Mouse (Mus musculus) E14TG2a.4 (cell line): ENCODE measurements at regions not wholly inside any gene's neighbourhood (a gene's known extent, or its start where the extent isn't known, plus 50 kb on each side); places are given as distances from the start of the nearest gene placed in this dataset.

ENCODE experiments used
- H3K27me3 ChIP-seq: 2 replicates; pipeline ENCODE4 v1.6.1; 2014; ENCODE audit warnings: low read length, control low read depth; ENCODE audit not compliant: insufficient read depth
- H3K36me3 ChIP-seq: 2 replicates; pipeline ENCODE4 v1.6.1; 2014; ENCODE audit warnings: low read length, control low read depth; ENCODE audit not compliant: insufficient read depth
- H3K4me1 ChIP-seq: replicated peaks from 2 replicates; pipeline ENCODE4 v1.6.1; 2014; ENCODE audit warnings: low read depth, low read length, control low read depth
- H3K4me3 ChIP-seq: replicated peaks from 2 replicates; pipeline ENCODE4 v1.5.1; 2014; ENCODE audit warnings: mild to moderate bottlenecking, low read length
- H3K9me3 ChIP-seq: 2 replicates; pipeline ENCODE4 v1.6.1; 2014; ENCODE audit warnings: low read length, control low read depth
- CTCF ChIP-seq: conservative IDR thresholded peaks from 2 replicates; pipeline ENCODE4 v1.5.1; 2014; ENCODE audit warnings: low read length
- NANOG ChIP-seq: IDR thresholded peaks from 2 replicates; pipeline ENCODE4 v1.6.1; 2014; ENCODE audit warnings: borderline replicate concordance, low read length, mixed read lengths
- POU5F1 ChIP-seq: IDR thresholded peaks from 2 replicates; pipeline ENCODE4 v1.6.1; 2014; ENCODE audit warnings: low read length, borderline replicate concordance

GRCm38 (mm10) chr16:47754671-47755070, 528.9 kb upstream of the Dppa4 start:
- H3K27me3 ChIP-seq = no peaks in the 10 kb centered on the region
- TF ChIP-seq NANOG (no peak), CTCF (no peak), POU5F1 (no peak)
- H3K4me1 ChIP-seq = no peaks in the 10 kb centered on the region
- H3K36me3 ChIP-seq = no peaks in the 10 kb centered on the region
- no peaks in the 10 kb centered on the region for H3K9me3 ChIP-seq
- H3K4me3 ChIP-seq = no peak overlapping the region

DNA sequence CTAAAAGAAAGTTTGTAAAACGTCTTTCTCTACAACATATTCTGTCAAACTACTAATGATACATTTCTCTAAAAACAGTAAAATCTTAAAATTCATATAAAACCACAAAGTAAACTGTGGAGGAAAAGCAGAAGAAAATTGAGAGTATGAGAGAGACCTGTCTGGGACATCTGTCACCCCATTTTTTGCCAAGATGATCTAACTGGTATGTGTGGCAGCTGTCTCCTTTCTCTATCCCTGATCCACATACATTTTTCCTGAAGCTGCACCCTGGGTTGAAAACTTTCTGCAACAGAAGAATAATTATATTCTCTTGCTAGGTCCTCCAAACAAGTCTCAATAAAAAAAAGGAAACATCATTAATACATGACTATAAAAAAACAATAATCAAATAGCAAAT, 525.2 kb upstream of the Dppa4 start:
- TF ChIP-seq NANOG = no peak
- Histone ChIP-seq H3K27me3 (no peaks in the 10 kb centered on the region), H3K4me1 (no peaks in the 10 kb centered on the region)

GRCm38 (mm10) chr16:47765742-47766141, 517.8 kb upstream of the Dppa4 start:
- H3K4me1 ChIP-seq = no peaks in the 10 kb centered on the region
- TF ChIP-seq POU5F1 (no peak), NANOG (no peak), CTCF (peak; percentile 48)
- no peaks in the 10 kb centered on the region for H3K9me3 ChIP-seq

More for the DNA sequence above, 525.2 kb upstream of the Dppa4 start:
- Histone ChIP-seq H3K9me3 (no peaks in the 10 kb centered on the region), H3K36me3 (no peaks in the 10 kb centered on the region), H3K4me3 (no peak overlapping the region)

GRCm38 (mm10) chr16:47788515-47788914, 495.0 kb upstream of the Dppa4 start:
- no peak for TF ChIP-seq POU5F1
- no peak for TF ChIP-seq CTCF
- no peak for TF ChIP-seq NANOG
- Histone ChIP-seq H3K9me3 (peaks cover 9% of the 10 kb centered on the region), H3K36me3 (no peaks in the 10 kb centered on the region)

More at GRCm38 (mm10) chr16:47765742-47766141, 517.8 kb upstream of the Dppa4 start:
- H3K36me3 ChIP-seq = no peaks in the 10 kb centered on the region
- H3K4me3 ChIP-seq = no peak overlapping the region
- no peaks in the 10 kb centered on the region for H3K27me3 ChIP-seq

DNA sequence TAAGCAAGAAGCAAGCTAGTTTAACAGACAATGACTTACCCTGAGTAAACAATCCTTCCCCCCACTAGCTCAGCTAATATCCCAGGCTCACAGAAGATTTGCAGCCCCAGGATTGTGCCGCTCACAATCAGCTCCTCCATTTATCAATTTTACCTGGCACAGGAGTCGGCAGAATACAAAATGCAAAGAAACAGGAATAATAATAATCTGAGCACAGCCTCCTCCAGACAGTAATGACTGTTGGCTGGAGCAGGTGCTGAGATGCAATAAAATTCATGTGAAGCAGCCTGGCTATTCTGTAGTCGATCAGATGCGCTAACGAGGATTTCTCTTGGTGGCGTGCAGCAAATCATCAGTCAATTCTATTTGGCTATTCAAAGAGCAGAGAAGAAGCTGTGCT, 492.9 kb upstream of the Dppa4 start:
- Histone ChIP-seq H3K4me1 (no peaks in the 10 kb centered on the region), H3K9me3 (peaks cover 4% of the 10 kb centered on the region), H3K36me3 (no peaks in the 10 kb centered on the region), H3K4me3 (no peak overlapping the region), H3K27me3 (no peaks in the 10 kb centered on the region)
- TF ChIP-seq NANOG (no peak), CTCF (no peak), POU5F1 (no peak)

More at GRCm38 (mm10) chr16:47788515-47788914, 495.0 kb upstream of the Dppa4 start:
- Histone ChIP-seq H3K4me3 (no peak overlapping the region), H3K27me3 (no peaks in the 10 kb centered on the region), H3K4me1 (no peaks in the 10 kb centered on the region)

GRCm38 (mm10) chr16:47791456-47791855, 492.1 kb upstream of the Dppa4 start:
- Histone ChIP-seq H3K27me3 (no peaks in the 10 kb centered on the region), H3K4me1 (no peaks in the 10 kb centered on the region), H3K9me3 (peaks cover 3% of the 10 kb centered on the region), H3K4me3 (no peak overlapping the region), H3K36me3 (no peaks in the 10 kb centered on the region)
- no peak for TF ChIP-seq POU5F1
- TF ChIP-seq NANOG = no peak
- no peak for TF ChIP-seq CTCF

DNA sequence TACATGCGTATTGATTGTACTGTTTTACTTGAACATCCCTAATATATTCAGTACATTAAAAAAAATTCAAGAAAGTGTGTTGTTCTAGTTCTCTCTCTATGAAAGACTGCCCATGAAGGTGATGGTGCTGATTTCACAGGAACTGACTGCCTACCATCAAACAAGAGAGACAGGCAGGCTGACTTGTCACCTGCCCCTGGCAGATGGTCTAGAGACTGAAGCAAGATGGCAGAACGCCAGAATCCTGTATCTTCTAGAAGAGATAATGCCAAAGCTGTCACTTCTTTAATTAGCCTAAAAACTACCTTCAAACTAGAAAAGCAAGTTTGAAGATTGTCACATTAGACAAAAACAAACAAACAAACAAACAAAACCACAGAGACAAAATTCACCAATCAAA, 484.7 kb upstream of the Dppa4 start:
- no peak overlapping the region for H3K4me3 ChIP-seq
- no peaks in the 10 kb centered on the region for H3K36me3 ChIP-seq
- peaks cover 20% of the 10 kb centered on the region for H3K9me3 ChIP-seq
- no peaks in the 10 kb centered on the region for H3K27me3 ChIP-seq
- TF ChIP-seq CTCF (no peak), NANOG (no peak), POU5F1 (no peak)
- H3K4me1 ChIP-seq = no peaks in the 10 kb centered on the region

DNA sequence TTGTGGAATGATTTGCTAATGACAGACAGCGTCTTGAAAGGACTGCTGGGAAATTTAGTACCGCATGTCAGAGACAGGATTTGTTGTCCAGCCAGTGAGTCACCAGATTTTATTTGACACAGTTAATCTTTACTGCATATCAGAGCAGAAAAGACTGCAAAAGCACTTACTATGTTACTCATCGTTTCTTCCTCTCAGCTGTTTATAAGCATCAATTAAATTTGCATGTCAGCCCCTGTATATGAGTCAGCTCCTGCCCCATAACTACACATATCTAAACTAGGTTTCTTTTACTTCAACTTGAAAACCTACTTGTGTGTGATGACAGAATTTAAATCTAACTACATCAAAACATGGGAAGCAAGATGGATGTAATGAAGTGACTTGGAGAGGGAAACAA, 440.4 kb upstream of the Dppa4 start:
- H3K9me3 ChIP-seq = no peaks in the 10 kb centered on the region
- H3K4me3 ChIP-seq = no peak overlapping the region
- no peaks in the 10 kb centered on the region for H3K27me3 ChIP-seq
- H3K36me3 ChIP-seq = no peaks in the 10 kb centered on the region
- no peaks in the 10 kb centered on the region for H3K4me1 ChIP-seq
- no peak for TF ChIP-seq CTCF
- TF ChIP-seq POU5F1 = no peak
- no peak for TF ChIP-seq NANOG

GRCm38 (mm10) chr16:47851631-47852030, 431.9 kb upstream of the Dppa4 start:
- no peak for TF ChIP-seq CTCF
- no peak for TF ChIP-seq POU5F1
- TF ChIP-seq NANOG = no peak
- no peak overlapping the region for H3K4me3 ChIP-seq
- H3K4me1 ChIP-seq = no peaks in the 10 kb centered on the region
- H3K9me3 ChIP-seq = no peaks in the 10 kb centered on the region
- no peaks in the 10 kb centered on the region for H3K36me3 ChIP-seq
- H3K27me3 ChIP-seq = no peaks in the 10 kb centered on the region
